Mouse (Mus musculus) G1E-ER4 (cell line): Measurements from ENCODE around the gene Zfp648. TPM values are rescaled to one million over a fixed set of nuclear protein-coding genes. Genes with fewer than 3 reads are reported as not detected.

Source experiments
- GATA1 ChIP-seq: IDR thresholded peaks from one replicate; pipeline ENCODE4 v1.8.0; 2012; ENCODE audit warnings: low read length, inconsistent platforms
- polyA plus RNA-seq: library from polyadenylated mRNA; stranded (reverse); fragments of >175 nt; gene quantifications from 2 replicates; pipeline ENCODE4 v1.2.3, GENCODE M21; 2012

Zfp648 gene
- not detected in 2 replicates for polyA plus RNA-seq

GRCm38 (mm10) chr1:154200955-154201722 is at the start of gene Zfp648:
Gene Zfp648 (plus strand): TSS chr1:154201187.
- no peak for TF ChIP-seq GATA1

- TF ChIP-seq GATA1: no peak
These were observed 48.4 kb upstream of the Zfp648 start for GRCm38 (mm10) chr1:154152539-154152938.

- no peak for TF ChIP-seq GATA1
These were observed 47.2 kb upstream of the Zfp648 start for GRCm38 (mm10) chr1:154153800-154154199.

GRCm38 (mm10) chr1:154156177-154157062 is 44.6 kb upstream of the Zfp648 start:
- no peak for TF ChIP-seq GATA1

- no peak for TF ChIP-seq GATA1
These were observed 43.9 kb upstream of the Zfp648 start for GRCm38 (mm10) chr1:154157131-154157530.

- no peak for TF ChIP-seq GATA1
These were observed 33.3 kb upstream of the Zfp648 start for GRCm38 (mm10) chr1:154167696-154168095.

- TF ChIP-seq GATA1: no peak
These were observed 25.7 kb upstream of the Zfp648 start for GRCm38 (mm10) chr1:154175334-154175733.

GRCm38 (mm10) chr1:154177781-154178180 is 23.2 kb upstream of the Zfp648 start:
- no peak for TF ChIP-seq GATA1

- no peak for TF ChIP-seq GATA1
These were observed 22.3 kb upstream of the Zfp648 start for GRCm38 (mm10) chr1:154178541-154179155.

- no peak for TF ChIP-seq GATA1
These were observed 20.0 kb upstream of the Zfp648 start for GRCm38 (mm10) chr1:154180952-154181351.

GRCm38 (mm10) chr1:154182396-154183076 is 18.5 kb upstream of the Zfp648 start:
- no peak for TF ChIP-seq GATA1

- TF ChIP-seq GATA1: no peak
These were observed 17.8 kb upstream of the Zfp648 start for GRCm38 (mm10) chr1:154183077-154183751.

GRCm38 (mm10) chr1:154188229-154188628 is 12.8 kb upstream of the Zfp648 start:
- TF ChIP-seq GATA1: no peak

GRCm38 (mm10) chr1:154188631-154189030 is 12.4 kb upstream of the Zfp648 start:
- no peak for TF ChIP-seq GATA1
